Mouse (Mus musculus): ENCODE measurements around the gene Mepce.

DNA sequence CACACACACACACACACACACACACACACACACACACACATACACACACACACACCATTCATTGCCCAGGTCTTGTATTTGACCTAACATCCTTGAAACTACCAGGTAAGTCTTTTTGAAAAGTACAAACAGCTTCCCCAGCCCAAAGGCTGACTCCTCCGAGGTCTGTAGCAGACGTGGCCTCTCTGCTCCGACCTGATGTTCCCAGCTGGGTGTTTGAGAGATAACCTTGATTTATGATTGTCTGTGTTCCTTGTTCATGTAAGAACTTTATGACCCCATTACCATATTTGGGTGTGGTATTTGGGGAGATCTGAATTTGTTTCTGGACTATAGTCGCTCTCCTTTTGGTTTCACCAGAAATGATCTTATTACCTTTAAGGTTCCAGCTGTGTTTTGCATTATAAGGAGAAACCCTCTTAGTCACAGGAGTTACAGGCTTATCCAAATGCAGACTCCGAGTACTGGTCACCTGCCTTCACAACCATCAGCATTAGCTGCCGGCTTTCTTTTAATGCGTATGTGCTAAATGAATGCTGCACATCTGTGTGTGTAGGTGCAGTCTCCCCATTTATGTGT lies 10.1 kb downstream of the Mepce start:
- no peak for TF ChIP-seq POLR2A (IDR thresholded peaks at IDR 0.05; ENCODE audit: borderline replicate concordance, insufficient read depth, low read length)
- no peak for TF ChIP-seq CTCF (IDR thresholded peaks at IDR 0.05; ENCODE audit: borderline replicate concordance, insufficient read depth, low read depth, low read length)

All from cerebellum, adult 2 months (tissue).